Mouse (Mus musculus) ES-Bruce4 (cell line): Measurements from ENCODE around the gene Chrm1. TPM values are rescaled to one million over a fixed set of nuclear protein-coding genes. Genes with fewer than 3 reads are reported as not detected.
A peak's percentile ranks its signal among the peaks of the same experiment; 100 is the strongest.
"Not testable (repeated sequence)": the region's sequence is repeated elsewhere in the genome, so short reads cannot be mapped to it uniquely, and the experiment has no call there.

Experiments used
- H3K27ac ChIP-seq: 2 replicates; pipeline ENCODE4 v1.5.1; 2012; ENCODE audit warnings: low read length, inconsistent platforms; ENCODE audit not compliant: insufficient read depth
- H3K27me3 ChIP-seq: 2 replicates; pipeline ENCODE4 v1.6.1; 2012; ENCODE audit warnings: mild to moderate bottlenecking, low read length, inconsistent platforms; ENCODE audit not compliant: control insufficient read depth, poor library complexity, insufficient read depth, severe bottlenecking
- H3K36me3 ChIP-seq: 2 replicates; pipeline ENCODE4 v1.6.1; 2012; ENCODE audit warnings: inconsistent platforms, mild to moderate bottlenecking, low read length, moderate library complexity; ENCODE audit not compliant: control insufficient read depth, poor library complexity, insufficient read depth, severe bottlenecking
- H3K4me1 ChIP-seq: one replicate; pipeline ENCODE4 v1.8.1; 2011; ENCODE audit warnings: low read length; ENCODE audit not compliant: control insufficient read depth, insufficient read depth
- H3K4me3 ChIP-seq: 2 replicates; pipeline ENCODE4 v1.5.1; 2011; ENCODE audit warnings: low read depth, mild to moderate bottlenecking, low read length
- H3K9ac ChIP-seq: 2 replicates; pipeline ENCODE4 v1.6.1; 2012; ENCODE audit warnings: low read depth, mild to moderate bottlenecking, inconsistent platforms; ENCODE audit not compliant: poor library complexity, severe bottlenecking
- H3K9me3 ChIP-seq: replicated peaks from 2 replicates; pipeline ENCODE4 v1.6.1; 2012; ENCODE audit warnings: mild to moderate bottlenecking, low read length, inconsistent platforms; ENCODE audit not compliant: control insufficient read depth, poor library complexity, insufficient read depth, severe bottlenecking
- CTCF ChIP-seq: IDR thresholded peaks from one replicate; pipeline ENCODE4 v1.8.1; 2011; ENCODE audit warnings: low read depth, low read length
- EP300 ChIP-seq: IDR thresholded peaks from 2 replicates; pipeline ENCODE4 v1.6.1; 2011; ENCODE audit warnings: low read depth, low read length; ENCODE audit not compliant: insufficient read depth
- POLR2A ChIP-seq: IDR thresholded peaks from one replicate; pipeline ENCODE4 v1.8.1; 2011; ENCODE audit warnings: low read length; ENCODE audit not compliant: insufficient read depth
- polyA plus RNA-seq: library from polyadenylated mRNA; stranded (reverse); fragments of >200 nt; gene quantifications from 2 replicates; pipeline ENCODE4 v1.2.4, GENCODE M21; 2011; ENCODE audit warnings: low read depth; ENCODE audit not compliant: missing spikeins, insufficient read depth, insufficient read length

Chrm1 gene
- polyA plus RNA-seq, 1 experiment = not detected

DNA sequence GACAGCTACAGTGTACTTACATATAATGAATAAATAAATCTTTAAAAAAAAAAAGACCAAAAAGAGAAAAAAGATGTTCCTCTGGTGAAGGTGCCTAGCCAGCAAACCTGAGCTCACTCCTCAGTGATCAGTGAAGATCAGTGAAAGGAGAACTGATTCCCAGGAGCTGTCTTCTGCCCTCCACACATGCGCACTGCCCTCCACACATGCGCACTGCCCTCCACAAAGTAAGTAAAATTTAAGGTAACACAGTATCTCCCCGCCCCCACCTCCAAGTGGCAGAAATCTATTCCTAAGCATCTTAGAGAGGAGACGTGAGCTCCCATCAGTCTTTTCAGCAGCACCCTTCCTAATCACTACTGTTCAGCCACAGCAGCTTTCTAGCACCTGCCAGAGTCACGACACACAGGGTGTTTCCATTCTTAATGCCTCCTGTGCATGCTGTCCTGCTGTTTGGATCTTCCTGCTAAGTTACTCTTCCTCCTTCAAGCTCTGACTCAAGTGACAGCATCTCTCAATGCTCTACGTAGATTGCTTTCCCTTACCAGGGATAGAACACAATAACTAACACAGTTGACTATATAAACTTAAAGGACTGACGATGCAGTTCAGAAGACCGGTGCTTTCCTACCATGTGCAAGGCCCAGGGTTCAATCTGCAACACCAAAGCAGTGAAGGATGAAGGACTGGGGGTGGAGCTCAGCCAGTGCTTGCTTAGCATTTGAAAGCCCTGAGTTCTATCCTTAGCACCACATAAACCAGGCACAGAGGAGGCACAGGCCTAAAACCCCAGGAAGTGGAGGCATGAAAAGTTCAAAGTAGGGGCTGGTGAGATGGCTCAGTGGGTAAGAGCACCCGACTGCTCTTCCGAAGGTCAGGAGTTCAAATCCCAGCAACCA lies 52.5 kb downstream of the Chrm1 start:
- H3K9ac ChIP-seq = no peak overlapping the region
- peak overlapping the region; percentile 92 for H3K27ac ChIP-seq
- no peaks in the 10 kb centered on the region for H3K4me1 ChIP-seq
- no peaks in the 10 kb centered on the region for H3K27me3 ChIP-seq
- TF ChIP-seq POLR2A (no peak), EP300 (no peak), CTCF (no peak)
- H3K9me3 ChIP-seq = no peaks in the 10 kb centered on the region
- H3K4me3 ChIP-seq = peak overlapping the region; percentile 33
- H3K36me3 ChIP-seq = peaks cover 11% of the 10 kb centered on the region

DNA sequence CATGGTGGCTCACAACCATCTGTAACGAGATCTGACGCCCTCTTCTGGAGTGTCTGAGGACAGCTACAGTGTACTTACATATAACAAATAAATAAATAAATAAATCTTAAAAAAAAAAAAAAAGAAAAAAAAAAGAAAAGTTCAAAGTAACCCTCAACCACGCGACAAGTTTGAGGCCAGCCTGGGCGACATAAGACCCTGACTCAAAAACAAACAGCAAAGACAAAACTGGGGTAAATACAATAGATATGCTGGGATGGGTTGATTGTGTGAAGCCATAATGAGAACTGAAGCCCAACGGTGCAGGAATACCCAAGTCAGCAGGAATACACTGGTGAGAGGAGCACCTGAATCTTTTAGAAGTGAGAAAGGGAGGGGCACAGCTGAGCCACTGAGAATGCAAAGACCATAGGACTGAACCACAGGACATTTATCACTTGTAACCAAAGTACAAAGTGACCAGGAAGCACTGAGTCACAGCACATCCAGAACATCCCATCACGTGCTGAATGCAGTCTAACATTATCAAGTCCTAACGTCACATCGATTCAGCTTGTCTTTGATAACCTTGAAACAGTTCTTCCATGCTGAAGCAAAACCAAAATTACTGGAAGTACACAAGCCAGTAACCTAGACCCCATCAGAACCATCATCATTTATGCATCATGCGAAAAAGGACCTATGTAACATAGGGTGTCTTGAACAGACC lies 53.3 kb downstream of the Chrm1 start:
- no peak overlapping the region for H3K9ac ChIP-seq
- no peak overlapping the region for H3K4me3 ChIP-seq
- no peaks in the 10 kb centered on the region for H3K27me3 ChIP-seq
- no peaks in the 10 kb centered on the region for H3K4me1 ChIP-seq
- H3K27ac ChIP-seq = peak overlapping the region; percentile 90
- no peak for TF ChIP-seq POLR2A
- no peak for TF ChIP-seq CTCF
- TF ChIP-seq EP300 = no peak
- H3K9me3 ChIP-seq = no peaks in the 10 kb centered on the region
- H3K36me3 ChIP-seq = peaks cover 5% of the 10 kb centered on the region

DNA sequence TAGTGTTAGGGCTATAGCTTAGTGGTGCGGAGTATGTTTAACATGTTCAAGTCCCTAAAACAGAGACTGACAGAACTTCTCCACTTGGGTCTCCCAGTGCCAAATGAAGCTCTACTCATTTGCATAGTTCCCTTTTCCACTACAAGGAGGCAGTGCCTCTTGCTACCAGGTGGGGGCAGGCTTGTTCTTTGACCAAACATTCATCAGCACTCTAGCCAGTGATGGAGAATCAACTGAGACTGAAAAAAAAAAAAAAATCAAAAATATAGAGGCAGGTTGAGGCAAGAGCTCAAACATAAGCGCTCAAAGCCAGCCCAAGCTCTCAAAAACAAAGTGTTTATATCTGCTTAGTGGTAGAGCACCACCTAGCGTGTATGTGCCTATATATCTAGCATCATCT lies 54.8 kb downstream of the Chrm1 start:
- Histone ChIP-seq H3K4me3 (no peak overlapping the region), H3K27ac (no peak overlapping the region), H3K27me3 (no peaks in the 10 kb centered on the region), H3K36me3 (no peaks in the 10 kb centered on the region), H3K9ac (no peak overlapping the region), H3K9me3 (no peaks in the 10 kb centered on the region), H3K4me1 (no peaks in the 10 kb centered on the region)
- TF ChIP-seq CTCF (no peak), EP300 (no peak), POLR2A (no peak)

DNA sequence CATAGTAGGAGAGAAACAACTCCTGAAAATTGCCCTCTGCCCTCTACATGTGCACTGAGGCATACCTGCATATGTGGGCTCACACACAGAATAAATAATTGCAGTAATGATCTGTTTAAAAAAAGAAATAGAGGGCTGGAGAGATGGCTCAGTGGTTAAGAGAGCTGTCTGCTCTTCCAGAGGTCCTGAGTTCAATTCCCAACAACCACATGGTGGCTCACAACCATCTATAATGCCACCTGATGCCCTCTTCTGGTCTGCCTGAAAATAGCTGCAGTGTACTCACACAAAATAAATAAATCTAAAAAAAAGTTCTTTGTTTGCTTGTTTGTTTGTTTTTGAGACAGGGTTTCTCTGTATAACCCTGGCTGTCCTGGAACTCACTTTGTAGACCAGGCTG lies 55.4 kb downstream of the Chrm1 start:
- H3K4me1 ChIP-seq, H3K9me3 ChIP-seq, H3K27me3 ChIP-seq, H3K9ac ChIP-seq, H3K4me3 ChIP-seq, H3K36me3 ChIP-seq: not testable (repeated sequence)
- H3K27ac ChIP-seq = 0 out of 2 replicates have a peak overlapping the region, but pooled peaks have one; percentile 6

DNA sequence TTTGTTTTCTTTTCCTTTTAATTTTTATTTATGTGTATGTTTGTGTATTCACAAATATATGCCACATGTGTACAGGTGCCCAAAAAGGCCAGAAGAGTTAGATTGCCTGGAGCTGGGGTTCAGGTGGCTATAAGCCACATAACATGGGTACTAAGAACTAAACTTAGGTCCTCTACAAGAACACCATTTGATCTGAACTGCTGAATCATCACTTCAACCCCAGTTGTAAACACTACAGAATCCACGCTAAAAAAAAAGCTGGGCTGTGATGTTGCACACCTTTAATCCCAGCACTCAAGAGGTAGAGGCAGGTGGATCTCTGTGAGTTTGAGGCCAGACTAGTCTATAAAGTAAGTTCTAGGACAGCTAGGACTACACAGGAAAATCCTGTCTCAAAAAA lies 57.8 kb downstream of the Chrm1 start:
- Histone ChIP-seq H3K9me3 (no peaks in the 10 kb centered on the region), H3K27ac (peak overlapping the region; percentile 47), H3K4me3 (no peak overlapping the region), H3K36me3 (peaks cover 29% of the 10 kb centered on the region), H3K9ac (peak overlapping the region; percentile 70), H3K4me1 (no peaks in the 10 kb centered on the region), H3K27me3 (no peaks in the 10 kb centered on the region)
- TF ChIP-seq POLR2A = no peak
- no peak for TF ChIP-seq CTCF
- TF ChIP-seq EP300 = no peak

DNA sequence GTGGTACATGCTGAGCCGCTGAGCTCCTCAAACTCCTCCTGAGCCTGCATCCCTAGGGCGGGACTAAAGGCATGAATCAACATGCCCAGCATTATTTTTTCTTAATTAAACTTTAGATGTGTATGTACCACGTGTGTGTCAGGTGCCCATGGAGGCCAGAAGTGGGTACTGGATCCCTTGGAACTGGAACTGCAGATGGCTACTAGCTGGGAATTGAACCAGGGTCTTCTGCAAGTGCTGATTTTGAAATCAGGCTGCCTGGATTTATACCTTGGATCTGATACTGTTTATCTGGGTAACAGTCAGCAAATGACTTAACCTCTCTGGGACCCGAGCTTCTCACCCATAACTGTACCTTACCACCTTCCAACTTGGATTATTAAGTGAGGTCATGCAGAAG lies 58.4 kb downstream of the Chrm1 start:
- peak overlapping the region; percentile 44 for H3K27ac ChIP-seq
- no peaks in the 10 kb centered on the region for H3K9me3 ChIP-seq
- peak overlapping the region; percentile 70 for H3K9ac ChIP-seq
- H3K36me3 ChIP-seq = peaks cover 35% of the 10 kb centered on the region
- no peaks in the 10 kb centered on the region for H3K4me1 ChIP-seq
- no peak for TF ChIP-seq POLR2A
- no peak for TF ChIP-seq EP300
- TF ChIP-seq CTCF = no peak
- H3K4me3 ChIP-seq = peak overlapping the region; percentile 54
- no peaks in the 10 kb centered on the region for H3K27me3 ChIP-seq
